In genomic region chr15:36945309-36945708, GRCm38 (mm10) we compare ENCODE assay signal across 22 mouse cellular contexts.
DNase-seq lines count a peak whose midpoint lies in the region; ATAC-seq and TF ChIP-seq lines count a peak whose summit lies in the region.
"Had no signal": no experiment of that assay in that cellular context is flagged by ENCODE, and none has a peak within 500 bp of the region (broad histone marks: within the 10 kb centered on the region; RNA-seq: fewer than 3 reads in every experiment).

No protein-coding gene starts in this region.

- H3K27ac ChIP-seq in forebrain, embryonic 13.5 days: no peak overlapping the region
- H3K27ac ChIP-seq in forebrain, embryonic 15.5 days (replicated peaks): no peak overlapping the region
- H3K27ac ChIP-seq in limb, embryonic 14.5 days (replicated peaks; ENCODE audit: low read depth, low read length): no peak overlapping the region
- no peak overlapping the region for H3K27ac ChIP-seq in limb, embryonic 10.5 days
- H3K27ac ChIP-seq in midbrain, embryonic 13.5 days: peak overlapping the region; percentile 85; the same call in 1 of the 2 replicates
- H3K27ac ChIP-seq: embryonic facial prominence, embryonic 12.5 days; gastrocnemius, adult 2 months; kidney, postnatal 0 days; limb, embryonic 13.5 days; liver, embryonic 13.5 days had no signal

- H3K9me3 ChIP-seq in forebrain, embryonic 13.5 days (replicated peaks): no peaks in the 10 kb centered on the region
- H3K9me3 ChIP-seq in forebrain, embryonic 15.5 days: no peaks in the 10 kb centered on the region
- no peaks in the 10 kb centered on the region for H3K9me3 ChIP-seq in limb, embryonic 14.5 days (ENCODE audit: control insufficient read depth, low read length)
- H3K9me3 ChIP-seq in limb, embryonic 10.5 days (replicated peaks): no peaks in the 10 kb centered on the region
- no peaks in the 10 kb centered on the region for H3K9me3 ChIP-seq in midbrain, embryonic 13.5 days
- H3K9me3 ChIP-seq: embryonic facial prominence, embryonic 12.5 days; limb, embryonic 13.5 days; liver, embryonic 13.5 days had no signal

- 82% methylated on average over 4 of the region's 4 CpGs for WGBS in forebrain, embryonic 13.5 days
- WGBS in forebrain, embryonic 15.5 days: 86% methylated on average over 4 of the region's 4 CpGs
- WGBS in limb, embryonic 14.5 days: 91% methylated on average over 4 of the region's 4 CpGs
- 80% methylated on average over 4 of the region's 4 CpGs for WGBS in limb, embryonic 10.5 days
- WGBS in midbrain, embryonic 13.5 days: 88% methylated on average over 4 of the region's 4 CpGs

- no peaks in the 10 kb centered on the region for H3K36me3 ChIP-seq in forebrain, embryonic 13.5 days (ENCODE audit: poor library complexity, severe bottlenecking)
- H3K36me3 ChIP-seq in forebrain, embryonic 15.5 days: no peaks in the 10 kb centered on the region
- H3K36me3 ChIP-seq in limb, embryonic 14.5 days (ENCODE audit: control insufficient read depth, insufficient read depth, low read length): no peaks in the 10 kb centered on the region
- no peaks in the 10 kb centered on the region for H3K36me3 ChIP-seq in limb, embryonic 10.5 days
- no peaks in the 10 kb centered on the region for H3K36me3 ChIP-seq in midbrain, embryonic 13.5 days
- H3K36me3 ChIP-seq: embryonic facial prominence, embryonic 12.5 days; limb, embryonic 13.5 days; liver, embryonic 13.5 days had no signal

- H3K4me1 ChIP-seq in forebrain, embryonic 13.5 days: peaks cover 36% of the 10 kb centered on the region
- H3K4me1 ChIP-seq in forebrain, embryonic 15.5 days: peaks cover 31% of the 10 kb centered on the region
- no peaks in the 10 kb centered on the region for H3K4me1 ChIP-seq in limb, embryonic 14.5 days (ENCODE audit: control insufficient read depth, insufficient read depth, low read length)
- peaks cover 14% of the 10 kb centered on the region for H3K4me1 ChIP-seq in limb, embryonic 10.5 days
- H3K4me1 ChIP-seq in midbrain, embryonic 13.5 days (replicated peaks): peaks cover 39% of the 10 kb centered on the region
- H3K4me1 ChIP-seq: liver, embryonic 13.5 days had no signal

- H3K4me2 ChIP-seq in forebrain, embryonic 13.5 days: no peak overlapping the region
- no peak overlapping the region for H3K4me2 ChIP-seq in forebrain, embryonic 15.5 days (replicated peaks)
- no peak overlapping the region for H3K4me2 ChIP-seq in limb, embryonic 14.5 days (replicated peaks; ENCODE audit: low read depth, low read length, severe bottlenecking)
- no peak overlapping the region for H3K4me2 ChIP-seq in midbrain, embryonic 13.5 days (replicated peaks)
- H3K4me2 ChIP-seq: embryonic facial prominence, embryonic 12.5 days; limb, embryonic 13.5 days; liver, embryonic 13.5 days had no signal

- 0 out of 2 replicates have a peak overlapping the region, but pooled peaks have one; percentile 28 for H3K9ac ChIP-seq in forebrain, embryonic 13.5 days
- no peak overlapping the region for H3K9ac ChIP-seq in forebrain, embryonic 15.5 days (replicated peaks)
- 0 out of 2 replicates have a peak overlapping the region, but pooled peaks have one; percentile 25 for H3K9ac ChIP-seq in limb, embryonic 14.5 days (ENCODE audit: low read depth, low read length, severe bottlenecking)
- no peak overlapping the region for H3K9ac ChIP-seq in midbrain, embryonic 13.5 days (replicated peaks)
- H3K9ac ChIP-seq: embryonic facial prominence, embryonic 12.5 days; limb, embryonic 13.5 days; liver, embryonic 13.5 days had no signal

- no peak overlapping the region for H3K4me3 ChIP-seq in forebrain, embryonic 13.5 days
- no peak overlapping the region for H3K4me3 ChIP-seq in forebrain, embryonic 15.5 days
- no peak overlapping the region for H3K4me3 ChIP-seq in limb, embryonic 14.5 days (replicated peaks; ENCODE audit: low read length)
- no peak overlapping the region for H3K4me3 ChIP-seq in limb, embryonic 10.5 days
- H3K4me3 ChIP-seq in midbrain, embryonic 13.5 days (replicated peaks): no peak overlapping the region
- H3K4me3 ChIP-seq: embryonic facial prominence, embryonic 12.5 days; erythroblast, embryonic 14.5 days; gastrocnemius, adult 2 months; limb, embryonic 13.5 days; liver, embryonic 13.5 days had no signal

- no peak for DNase-seq in limb, embryonic 14.5 days (ENCODE audit: low spot score)
- DNase-seq in limb, embryonic 10.5 days (ENCODE audit: low spot score): no peak
- DNase-seq in layer of hippocampus, adult 9-11 months: no peak
- no peak for DNase-seq in adrenal gland, postnatal 36 days
- DNase-seq: cerebellum, adult 18-20 months; cerebellum, postnatal 25 days; gastrocnemius, adult 2 months; heart, postnatal 36 days; kidney, adult 2 months; liver, embryonic 13.5 days; lung, adult 2 months; lung, postnatal 14 days; right cerebral cortex, postnatal 4 days; thymus, postnatal 14 days had no signal

- no peaks in the 10 kb centered on the region for H3K27me3 ChIP-seq in forebrain, embryonic 13.5 days
- H3K27me3 ChIP-seq in forebrain, embryonic 15.5 days: no peaks in the 10 kb centered on the region
- H3K27me3 ChIP-seq in limb, embryonic 14.5 days (ENCODE audit: control insufficient read depth, insufficient read depth, low read length): no peaks in the 10 kb centered on the region
- no peaks in the 10 kb centered on the region for H3K27me3 ChIP-seq in limb, embryonic 10.5 days (ENCODE audit: low read depth, poor library complexity, severe bottlenecking)
- 0 out of 2 replicates have a peak, but pooled peaks cover 3% of the 10 kb centered on the region for H3K27me3 ChIP-seq in midbrain, embryonic 13.5 days
- H3K27me3 ChIP-seq: embryonic facial prominence, embryonic 12.5 days; limb, embryonic 13.5 days; liver, embryonic 13.5 days; Patski had no signal

- TF ChIP-seq POLR2A in limb, embryonic 14.5 days (IDR thresholded peaks at IDR 0.05; ENCODE audit: borderline replicate concordance, extremely low read depth, insufficient read depth, insufficient read length): no peak

- ATAC-seq in forebrain, embryonic 13.5 days: no peak
- no peak for ATAC-seq in forebrain, embryonic 15.5 days (replicated peaks)
- ATAC-seq in limb, embryonic 14.5 days (ENCODE audit: low FRiP score, low read depth): no peak
- ATAC-seq in midbrain, embryonic 13.5 days: no peak
- ATAC-seq: Patski had no signal

Comparison
In these comparisons a context has a peak if more than half of its experiments do, and no peak if none do; other contexts are left out.
1. H3K9ac ChIP-seq: peak in forebrain, embryonic 13.5 days (single experiment) and limb, embryonic 14.5 days (single experiment); none in forebrain, embryonic 15.5 days (single experiment) and midbrain, embryonic 13.5 days (single experiment).